Mouse (Mus musculus): ENCODE measurements around the gene Klrb1a. TPM values are rescaled to one million over a fixed set of nuclear protein-coding genes. Genes with fewer than 3 reads are reported as not detected.

The Klrb1a gene
- polyA plus RNA-seq, 1 experiment from 2014 or later: 0.24 TPM

GRCm38 (mm10) chr6:128622733-128623132 is 600 bp downstream of the Klrb1a start:
- no peaks in the 10 kb centered on the region for H3K36me3 ChIP-seq (ENCODE audit: control insufficient read depth, insufficient read depth)
- no peak overlapping the region for H3K4me2 ChIP-seq (ENCODE audit: low read depth, low read length)
- no peaks in the 10 kb centered on the region for H3K4me1 ChIP-seq (ENCODE audit: control insufficient read depth, low read depth, low read length)
- no peaks in the 10 kb centered on the region for H3K27me3 ChIP-seq (ENCODE audit: control insufficient read depth, insufficient read depth, low read depth, low read length)
- H3K4me3 ChIP-seq (ENCODE audit: low read depth, low read length): no peak overlapping the region
- WGBS (ENCODE audit: insufficient replicate concordance): 35% methylated on average over 2 of the region's 2 CpGs
- no peak overlapping the region for H3K9ac ChIP-seq (ENCODE audit: low read depth, low read length)
- H3K27ac ChIP-seq (ENCODE audit: low read length): no peak overlapping the region
- ATAC-seq (ENCODE audit: low read depth): no peak
- no peaks in the 10 kb centered on the region for H3K9me3 ChIP-seq (replicated peaks; ENCODE audit: control insufficient read depth, low read length)

- H3K27me3 ChIP-seq (ENCODE audit: control insufficient read depth, insufficient read depth, low read depth, low read length): no peaks in the 10 kb centered on the region
- ATAC-seq (ENCODE audit: low read depth): no peak
- no peak overlapping the region for H3K4me3 ChIP-seq (ENCODE audit: low read depth, low read length)
- no peak overlapping the region for H3K27ac ChIP-seq (ENCODE audit: low read length)
- H3K9me3 ChIP-seq (replicated peaks; ENCODE audit: control insufficient read depth, low read length): no peaks in the 10 kb centered on the region
- 60% methylated on average over 9 of the region's 9 CpGs for WGBS (ENCODE audit: insufficient replicate concordance)
- H3K9ac ChIP-seq (ENCODE audit: low read depth, low read length): no peak overlapping the region
- no peaks in the 10 kb centered on the region for H3K4me1 ChIP-seq (ENCODE audit: control insufficient read depth, low read depth, low read length)
- no peaks in the 10 kb centered on the region for H3K36me3 ChIP-seq (ENCODE audit: control insufficient read depth, insufficient read depth)
- no peak overlapping the region for H3K4me2 ChIP-seq (ENCODE audit: low read depth, low read length)
These were observed 17.0 kb downstream of the Klrb1a start for GRCm38 (mm10) chr6:128606350-128606749.

- no peak overlapping the region for H3K9ac ChIP-seq (ENCODE audit: low read depth, low read length)
- H3K4me2 ChIP-seq (ENCODE audit: low read depth, low read length): no peak overlapping the region
- H3K36me3 ChIP-seq (ENCODE audit: control insufficient read depth, insufficient read depth): no peaks in the 10 kb centered on the region
- H3K9me3 ChIP-seq (replicated peaks; ENCODE audit: control insufficient read depth, low read length): no peaks in the 10 kb centered on the region
- H3K4me3 ChIP-seq (ENCODE audit: low read depth, low read length): no peak overlapping the region
- H3K27me3 ChIP-seq (ENCODE audit: control insufficient read depth, insufficient read depth, low read depth, low read length): no peaks in the 10 kb centered on the region
- WGBS (ENCODE audit: insufficient replicate concordance): 15% methylated on average over 5 of the region's 5 CpGs
- no peaks in the 10 kb centered on the region for H3K4me1 ChIP-seq (ENCODE audit: control insufficient read depth, low read depth, low read length)
- ATAC-seq (ENCODE audit: low read depth): no peak
- no peak overlapping the region for H3K27ac ChIP-seq (ENCODE audit: low read length)
These were observed 18.8 kb downstream of the Klrb1a start for GRCm38 (mm10) chr6:128604512-128604911.

GRCm38 (mm10) chr6:128602463-128603201 is 20.7 kb downstream of the Klrb1a start:
- no peak for ATAC-seq (ENCODE audit: low read depth)

GRCm38 (mm10) chr6:128602026-128602425 is 21.3 kb downstream of the Klrb1a start:
- H3K27ac ChIP-seq (ENCODE audit: low read length): no peak overlapping the region
- no peak overlapping the region for H3K9ac ChIP-seq (ENCODE audit: low read depth, low read length)
- WGBS (ENCODE audit: insufficient replicate concordance): 47% methylated on average over 3 of the region's 3 CpGs
- H3K4me3 ChIP-seq (ENCODE audit: low read depth, low read length): no peak overlapping the region
- no peak overlapping the region for H3K4me2 ChIP-seq (ENCODE audit: low read depth, low read length)
- H3K36me3 ChIP-seq (ENCODE audit: control insufficient read depth, insufficient read depth): no peaks in the 10 kb centered on the region
- H3K9me3 ChIP-seq (replicated peaks; ENCODE audit: control insufficient read depth, low read length): no peaks in the 10 kb centered on the region
- no peaks in the 10 kb centered on the region for H3K27me3 ChIP-seq (ENCODE audit: control insufficient read depth, insufficient read depth, low read depth, low read length)
- no peaks in the 10 kb centered on the region; the same call in 1 of the 2 replicates for H3K4me1 ChIP-seq (ENCODE audit: control insufficient read depth, low read depth, low read length)
- ATAC-seq (ENCODE audit: low read depth): no peak

More at GRCm38 (mm10) chr6:128602463-128603201, 20.7 kb downstream of the Klrb1a start:
- WGBS (ENCODE audit: insufficient replicate concordance): 60% methylated on average over 10 of the region's 10 CpGs
- H3K4me3 ChIP-seq (ENCODE audit: low read depth, low read length): no peak overlapping the region
- no peak overlapping the region for H3K27ac ChIP-seq (ENCODE audit: low read length)
- H3K4me1 ChIP-seq (ENCODE audit: control insufficient read depth, low read depth, low read length): no peaks in the 10 kb centered on the region; the same call in 1 of the 2 replicates
- no peaks in the 10 kb centered on the region for H3K36me3 ChIP-seq (ENCODE audit: control insufficient read depth, insufficient read depth)
- H3K9ac ChIP-seq (ENCODE audit: low read depth, low read length): no peak overlapping the region
- H3K4me2 ChIP-seq (ENCODE audit: low read depth, low read length): no peak overlapping the region
- no peaks in the 10 kb centered on the region for H3K27me3 ChIP-seq (ENCODE audit: control insufficient read depth, insufficient read depth, low read depth, low read length)
- H3K9me3 ChIP-seq (replicated peaks; ENCODE audit: control insufficient read depth, low read length): no peaks in the 10 kb centered on the region

- Histone ChIP-seq H3K27me3 (ENCODE audit: control insufficient read depth, insufficient read depth, low read depth, low read length) (no peaks in the 10 kb centered on the region), H3K4me3 (ENCODE audit: low read depth, low read length) (no peak overlapping the region), H3K9ac (ENCODE audit: low read depth, low read length) (no peak overlapping the region), H3K4me1 (ENCODE audit: control insufficient read depth, low read depth, low read length) (no peaks in the 10 kb centered on the region; the same call in 1 of the 2 replicates), H3K4me2 (ENCODE audit: low read depth, low read length) (no peak overlapping the region), H3K27ac (ENCODE audit: low read length) (no peak overlapping the region), H3K9me3 (replicated peaks; ENCODE audit: control insufficient read depth, low read length) (no peaks in the 10 kb centered on the region), H3K36me3 (ENCODE audit: control insufficient read depth, insufficient read depth) (no peaks in the 10 kb centered on the region)
- ATAC-seq (ENCODE audit: low read depth): no peak
- WGBS (ENCODE audit: insufficient replicate concordance): 47% methylated on average over 4 of the region's 4 CpGs
These were observed 23.8 kb downstream of the Klrb1a start for GRCm38 (mm10) chr6:128599555-128599954.

GRCm38 (mm10) chr6:128598256-128599047 is 24.9 kb downstream of the Klrb1a start:
- H3K27me3 ChIP-seq (ENCODE audit: control insufficient read depth, insufficient read depth, low read depth, low read length): no peaks in the 10 kb centered on the region
- ATAC-seq (ENCODE audit: low read depth): no peak
- H3K4me1 ChIP-seq (ENCODE audit: control insufficient read depth, low read depth, low read length): no peaks in the 10 kb centered on the region; the same call in 1 of the 2 replicates
- no peak overlapping the region for H3K4me2 ChIP-seq (ENCODE audit: low read depth, low read length)
- no peak overlapping the region for H3K4me3 ChIP-seq (ENCODE audit: low read depth, low read length)
- H3K36me3 ChIP-seq (ENCODE audit: control insufficient read depth, insufficient read depth): no peaks in the 10 kb centered on the region
- 48% methylated on average over 2 of the region's 2 CpGs for WGBS (ENCODE audit: insufficient replicate concordance)
- no peaks in the 10 kb centered on the region for H3K9me3 ChIP-seq (replicated peaks; ENCODE audit: control insufficient read depth, low read length)
- no peak overlapping the region; the same call in 1 of the 2 replicates for H3K27ac ChIP-seq (ENCODE audit: low read length)
- no peak overlapping the region for H3K9ac ChIP-seq (ENCODE audit: low read depth, low read length)

GRCm38 (mm10) chr6:128597121-128597522 is 26.2 kb downstream of the Klrb1a start:
- 39% methylated on average over 9 of the region's 9 CpGs for WGBS (ENCODE audit: insufficient replicate concordance)
- Histone ChIP-seq H3K27ac (ENCODE audit: low read length) (peak overlapping the region; percentile 53), H3K4me2 (ENCODE audit: low read depth, low read length) (no peak overlapping the region), H3K4me3 (ENCODE audit: low read depth, low read length) (no peak overlapping the region), H3K9me3 (replicated peaks; ENCODE audit: control insufficient read depth, low read length) (no peaks in the 10 kb centered on the region), H3K9ac (ENCODE audit: low read depth, low read length) (no peak overlapping the region), H3K4me1 (ENCODE audit: control insufficient read depth, low read depth, low read length) (no peaks in the 10 kb centered on the region; the same call in 1 of the 2 replicates), H3K27me3 (ENCODE audit: control insufficient read depth, insufficient read depth, low read depth, low read length) (no peaks in the 10 kb centered on the region), H3K36me3 (ENCODE audit: control insufficient read depth, insufficient read depth) (no peaks in the 10 kb centered on the region)
- ATAC-seq (ENCODE audit: low read depth): peak; percentile 89

- no peaks in the 10 kb centered on the region for H3K27me3 ChIP-seq (ENCODE audit: control insufficient read depth, insufficient read depth, low read depth, low read length)
- no peak overlapping the region for H3K27ac ChIP-seq (ENCODE audit: low read length)
- H3K4me3 ChIP-seq (ENCODE audit: low read depth, low read length): no peak overlapping the region
- H3K9me3 ChIP-seq (replicated peaks; ENCODE audit: control insufficient read depth, low read length): no peaks in the 10 kb centered on the region
- no peak overlapping the region for H3K9ac ChIP-seq (ENCODE audit: low read depth, low read length)
- 77% methylated on average over 9 of the region's 9 CpGs for WGBS (ENCODE audit: insufficient replicate concordance)
- no peak overlapping the region for H3K4me2 ChIP-seq (ENCODE audit: low read depth, low read length)
- H3K36me3 ChIP-seq (ENCODE audit: control insufficient read depth, insufficient read depth): no peaks in the 10 kb centered on the region
- ATAC-seq (ENCODE audit: low read depth): no peak
- no peaks in the 10 kb centered on the region; the same call in 1 of the 2 replicates for H3K4me1 ChIP-seq (ENCODE audit: control insufficient read depth, low read depth, low read length)
These were observed 28.7 kb downstream of the Klrb1a start for GRCm38 (mm10) chr6:128594651-128595050.

Data from liver, embryonic 16.5 days (tissue).